Mouse (Mus musculus): Measurements from ENCODE around the gene Cldn34b1.
"Not testable (repeated sequence)": the region's sequence is repeated elsewhere in the genome, so short reads cannot be mapped to it uniquely, and the experiment has no call there.

The Cldn34b1 gene

GRCm38 (mm10) chrX:154890167-154890566, at the start of gene Cldn34b1:
Gene Cldn34b1, minus strand, starts transcription at chrX:154890267.
- DNase-seq (ENCODE audit: low read depth, low spot score): not testable (repeated sequence)

- not testable (repeated sequence) for DNase-seq (ENCODE audit: low read depth, low spot score)
Observed at GRCm38 (mm10) chrX:154935887-154936286, 45.8 kb upstream of the Cldn34b1 start, which contains the start of gene Magea6. Gene Magea6, minus strand, starts transcription at chrX:154935987.

All from forelimb bud, embryonic 11.5 days (tissue).